Mouse (Mus musculus): ENCODE results near the gene Ctnna3. TPM values are rescaled to one million over a fixed set of nuclear protein-coding genes. Genes with fewer than 3 reads are reported as not detected.
A peak's percentile ranks its signal among the peaks of the same experiment; 100 is the strongest.

Gene Ctnna3
- polyA plus RNA-seq, 1 experiment from 2014 or later = 1.2 TPM

GRCm38 (mm10) chr10:63781948-63782347 lies 352.1 kb downstream of the Ctnna3 start:
- 78% methylated on average over 6 of the region's 6 CpGs for WGBS
- ATAC-seq (ENCODE audit: insufficient read depth, low FRiP score) = no peak
- no peak overlapping the region for H3K4me2 ChIP-seq (ENCODE audit: low read depth, low read length)
- no peaks in the 10 kb centered on the region for H3K36me3 ChIP-seq (ENCODE audit: control insufficient read depth, insufficient read depth, low read length)
- H3K4me3 ChIP-seq (replicated peaks; ENCODE audit: low read length) = no peak overlapping the region
- H3K9ac ChIP-seq (ENCODE audit: low read length) = no peak overlapping the region
- H3K4me1 ChIP-seq (ENCODE audit: control insufficient read depth, insufficient read depth, low read length) = no peaks in the 10 kb centered on the region
- H3K27ac ChIP-seq (ENCODE audit: low read length) = no peak overlapping the region
- H3K9me3 ChIP-seq (replicated peaks; ENCODE audit: control insufficient read depth, low read length) = no peaks in the 10 kb centered on the region
- H3K27me3 ChIP-seq (ENCODE audit: control insufficient read depth, insufficient read depth, low read length) = no peaks in the 10 kb centered on the region

- Histone ChIP-seq H3K4me2 (ENCODE audit: low read depth, low read length) (no peak overlapping the region), H3K4me1 (ENCODE audit: control insufficient read depth, insufficient read depth, low read length) (no peaks in the 10 kb centered on the region), H3K36me3 (ENCODE audit: control insufficient read depth, insufficient read depth, low read length) (no peaks in the 10 kb centered on the region), H3K4me3 (replicated peaks; ENCODE audit: low read length) (no peak overlapping the region), H3K9ac (ENCODE audit: low read length) (no peak overlapping the region), H3K27ac (ENCODE audit: low read length) (no peak overlapping the region), H3K9me3 (replicated peaks; ENCODE audit: control insufficient read depth, low read length) (no peaks in the 10 kb centered on the region), H3K27me3 (ENCODE audit: control insufficient read depth, insufficient read depth, low read length) (no peaks in the 10 kb centered on the region)
- peak; percentile 17; the same call in 1 of the 2 replicates for ATAC-seq (ENCODE audit: insufficient read depth, low FRiP score)
- 56% methylated on average over 20 of the region's 20 CpGs for WGBS
Measured at GRCm38 (mm10) chr10:63784808-63785535, 355.1 kb downstream of the Ctnna3 start.

- H3K9me3 ChIP-seq (replicated peaks; ENCODE audit: control insufficient read depth, low read length) = no peaks in the 10 kb centered on the region
- 58% methylated on average over 7 of the region's 7 CpGs for WGBS
Measured at GRCm38 (mm10) chr10:63786390-63786789, 356.5 kb downstream of the Ctnna3 start.

GRCm38 (mm10) chr10:63803909-63804308 lies 374.0 kb downstream of the Ctnna3 start:
- H3K27ac ChIP-seq (ENCODE audit: low read length) = no peak overlapping the region
- no peak overlapping the region for H3K4me2 ChIP-seq (ENCODE audit: low read depth, low read length)
- 77% methylated on average over 6 of the region's 6 CpGs for WGBS
- no peaks in the 10 kb centered on the region for H3K4me1 ChIP-seq (ENCODE audit: control insufficient read depth, insufficient read depth, low read length)
- ATAC-seq (ENCODE audit: insufficient read depth, low FRiP score) = no peak
- no peaks in the 10 kb centered on the region for H3K27me3 ChIP-seq (ENCODE audit: control insufficient read depth, insufficient read depth, low read length)
- H3K9ac ChIP-seq (ENCODE audit: low read length) = no peak overlapping the region
- no peaks in the 10 kb centered on the region for H3K9me3 ChIP-seq (replicated peaks; ENCODE audit: control insufficient read depth, low read length)
- H3K36me3 ChIP-seq (ENCODE audit: control insufficient read depth, insufficient read depth, low read length) = no peaks in the 10 kb centered on the region
- H3K4me3 ChIP-seq (replicated peaks; ENCODE audit: low read length) = no peak overlapping the region

More at GRCm38 (mm10) chr10:63786390-63786789, 356.5 kb downstream of the Ctnna3 start:
- Histone ChIP-seq H3K9ac (ENCODE audit: low read length) (no peak overlapping the region), H3K36me3 (ENCODE audit: control insufficient read depth, insufficient read depth, low read length) (no peaks in the 10 kb centered on the region), H3K27me3 (ENCODE audit: control insufficient read depth, insufficient read depth, low read length) (no peaks in the 10 kb centered on the region), H3K27ac (ENCODE audit: low read length) (no peak overlapping the region), H3K4me2 (ENCODE audit: low read depth, low read length) (no peak overlapping the region), H3K4me1 (ENCODE audit: control insufficient read depth, insufficient read depth, low read length) (no peaks in the 10 kb centered on the region), H3K4me3 (replicated peaks; ENCODE audit: low read length) (no peak overlapping the region)
- ATAC-seq (ENCODE audit: insufficient read depth, low FRiP score) = no peak

GRCm38 (mm10) chr10:63805551-63805950 lies 375.7 kb downstream of the Ctnna3 start:
- H3K9me3 ChIP-seq (replicated peaks; ENCODE audit: control insufficient read depth, low read length) = no peaks in the 10 kb centered on the region
- ATAC-seq (ENCODE audit: insufficient read depth, low FRiP score) = no peak
- no peak overlapping the region for H3K4me3 ChIP-seq (replicated peaks; ENCODE audit: low read length)
- no peaks in the 10 kb centered on the region for H3K27me3 ChIP-seq (ENCODE audit: control insufficient read depth, insufficient read depth, low read length)
- no peak overlapping the region for H3K4me2 ChIP-seq (ENCODE audit: low read depth, low read length)
- no peaks in the 10 kb centered on the region for H3K36me3 ChIP-seq (ENCODE audit: control insufficient read depth, insufficient read depth, low read length)
- no peak overlapping the region for H3K27ac ChIP-seq (ENCODE audit: low read length)
- WGBS = 91% methylated on average over 6 of the region's 6 CpGs
- H3K9ac ChIP-seq (ENCODE audit: low read length) = no peak overlapping the region
- no peaks in the 10 kb centered on the region for H3K4me1 ChIP-seq (ENCODE audit: control insufficient read depth, insufficient read depth, low read length)

GRCm38 (mm10) chr10:63806254-63806653 lies 376.4 kb downstream of the Ctnna3 start:
- ATAC-seq (ENCODE audit: insufficient read depth, low FRiP score) = no peak
- Histone ChIP-seq H3K4me2 (ENCODE audit: low read depth, low read length) (no peak overlapping the region), H3K9me3 (replicated peaks; ENCODE audit: control insufficient read depth, low read length) (no peaks in the 10 kb centered on the region), H3K9ac (ENCODE audit: low read length) (no peak overlapping the region), H3K4me1 (ENCODE audit: control insufficient read depth, insufficient read depth, low read length) (no peaks in the 10 kb centered on the region), H3K27ac (ENCODE audit: low read length) (no peak overlapping the region), H3K27me3 (ENCODE audit: control insufficient read depth, insufficient read depth, low read length) (no peaks in the 10 kb centered on the region), H3K36me3 (ENCODE audit: control insufficient read depth, insufficient read depth, low read length) (no peaks in the 10 kb centered on the region), H3K4me3 (replicated peaks; ENCODE audit: low read length) (no peak overlapping the region)
- 61% methylated on average over 1 of the region's 1 CpGs for WGBS

- no peak for ATAC-seq (ENCODE audit: insufficient read depth, low FRiP score)
- H3K27me3 ChIP-seq (ENCODE audit: control insufficient read depth, insufficient read depth, low read length) = no peaks in the 10 kb centered on the region
- H3K9ac ChIP-seq (ENCODE audit: low read length) = 0 out of 2 replicates have a peak overlapping the region, but pooled peaks have one; percentile 6
- no peak overlapping the region for H3K27ac ChIP-seq (ENCODE audit: low read length)
- WGBS = 23% methylated on average over 9 of the region's 9 CpGs
- H3K36me3 ChIP-seq (ENCODE audit: control insufficient read depth, insufficient read depth, low read length) = no peaks in the 10 kb centered on the region
- no peaks in the 10 kb centered on the region for H3K4me1 ChIP-seq (ENCODE audit: control insufficient read depth, insufficient read depth, low read length)
- no peak overlapping the region for H3K4me3 ChIP-seq (replicated peaks; ENCODE audit: low read length)
- no peak overlapping the region for H3K4me2 ChIP-seq (ENCODE audit: low read depth, low read length)
- no peaks in the 10 kb centered on the region for H3K9me3 ChIP-seq (replicated peaks; ENCODE audit: control insufficient read depth, low read length)
Measured at GRCm38 (mm10) chr10:63810043-63810617, 380.2 kb downstream of the Ctnna3 start.

- H3K36me3 ChIP-seq (ENCODE audit: control insufficient read depth, insufficient read depth, low read length) = no peaks in the 10 kb centered on the region
- no peaks in the 10 kb centered on the region for H3K27me3 ChIP-seq (ENCODE audit: control insufficient read depth, insufficient read depth, low read length)
- WGBS = 71% methylated on average over 4 of the region's 4 CpGs
Measured at GRCm38 (mm10) chr10:63839011-63839410, 409.1 kb downstream of the Ctnna3 start.

GRCm38 (mm10) chr10:63851946-63852345 lies 422.0 kb downstream of the Ctnna3 start:
- Histone ChIP-seq H3K4me2 (ENCODE audit: low read depth, low read length) (no peak overlapping the region), H3K9ac (ENCODE audit: low read length) (no peak overlapping the region), H3K4me3 (replicated peaks; ENCODE audit: low read length) (no peak overlapping the region), H3K4me1 (ENCODE audit: control insufficient read depth, insufficient read depth, low read length) (no peaks in the 10 kb centered on the region), H3K36me3 (ENCODE audit: control insufficient read depth, insufficient read depth, low read length) (no peaks in the 10 kb centered on the region), H3K9me3 (replicated peaks; ENCODE audit: control insufficient read depth, low read length) (no peaks in the 10 kb centered on the region), H3K27ac (ENCODE audit: low read length) (no peak overlapping the region), H3K27me3 (ENCODE audit: control insufficient read depth, insufficient read depth, low read length) (no peaks in the 10 kb centered on the region)
- WGBS = 59% methylated on average over 4 of the region's 4 CpGs
- ATAC-seq (ENCODE audit: insufficient read depth, low FRiP score) = no peak

More at GRCm38 (mm10) chr10:63839011-63839410, 409.1 kb downstream of the Ctnna3 start:
- no peak for ATAC-seq (ENCODE audit: insufficient read depth, low FRiP score)
- Histone ChIP-seq H3K4me2 (ENCODE audit: low read depth, low read length) (no peak overlapping the region), H3K4me3 (replicated peaks; ENCODE audit: low read length) (no peak overlapping the region), H3K27ac (ENCODE audit: low read length) (no peak overlapping the region), H3K4me1 (ENCODE audit: control insufficient read depth, insufficient read depth, low read length) (no peaks in the 10 kb centered on the region), H3K9me3 (replicated peaks; ENCODE audit: control insufficient read depth, low read length) (no peaks in the 10 kb centered on the region), H3K9ac (ENCODE audit: low read length) (no peak overlapping the region)

All from stomach, embryonic 16.5 days (tissue).